Mouse (Mus musculus) E14TG2a.4 (cell line): ENCODE data around the gene Akt1.

Experiments
- CTCF ChIP-seq: conservative IDR thresholded peaks from 2 replicates; pipeline ENCODE4 v1.5.1; 2014; ENCODE audit warnings: low read length
- NANOG ChIP-seq: IDR thresholded peaks from 2 replicates; pipeline ENCODE4 v1.6.1; 2014; ENCODE audit warnings: borderline replicate concordance, low read length, mixed read lengths
- POU5F1 ChIP-seq: IDR thresholded peaks from 2 replicates; pipeline ENCODE4 v1.6.1; 2014; ENCODE audit warnings: low read length, borderline replicate concordance

GRCm38 (mm10) chr12:112700522-112700921 lies 25.8 kb upstream of the Akt1 start:
- no peak for TF ChIP-seq CTCF
- TF ChIP-seq NANOG: no peak
- TF ChIP-seq POU5F1: no peak
